Mouse (Mus musculus) ovary, postnatal 36 days (tissue): Measurements from ENCODE around the gene Ap1m1.
A peak's percentile ranks its signal among the peaks of the same experiment; 100 is the strongest.

Experiments used
- DNase-seq: peaks from one replicate; pipeline ENCODE4 v3.0.0; 2022; ENCODE audit warnings: low spot score, mixed read lengths

Gene Ap1m1

DNA sequence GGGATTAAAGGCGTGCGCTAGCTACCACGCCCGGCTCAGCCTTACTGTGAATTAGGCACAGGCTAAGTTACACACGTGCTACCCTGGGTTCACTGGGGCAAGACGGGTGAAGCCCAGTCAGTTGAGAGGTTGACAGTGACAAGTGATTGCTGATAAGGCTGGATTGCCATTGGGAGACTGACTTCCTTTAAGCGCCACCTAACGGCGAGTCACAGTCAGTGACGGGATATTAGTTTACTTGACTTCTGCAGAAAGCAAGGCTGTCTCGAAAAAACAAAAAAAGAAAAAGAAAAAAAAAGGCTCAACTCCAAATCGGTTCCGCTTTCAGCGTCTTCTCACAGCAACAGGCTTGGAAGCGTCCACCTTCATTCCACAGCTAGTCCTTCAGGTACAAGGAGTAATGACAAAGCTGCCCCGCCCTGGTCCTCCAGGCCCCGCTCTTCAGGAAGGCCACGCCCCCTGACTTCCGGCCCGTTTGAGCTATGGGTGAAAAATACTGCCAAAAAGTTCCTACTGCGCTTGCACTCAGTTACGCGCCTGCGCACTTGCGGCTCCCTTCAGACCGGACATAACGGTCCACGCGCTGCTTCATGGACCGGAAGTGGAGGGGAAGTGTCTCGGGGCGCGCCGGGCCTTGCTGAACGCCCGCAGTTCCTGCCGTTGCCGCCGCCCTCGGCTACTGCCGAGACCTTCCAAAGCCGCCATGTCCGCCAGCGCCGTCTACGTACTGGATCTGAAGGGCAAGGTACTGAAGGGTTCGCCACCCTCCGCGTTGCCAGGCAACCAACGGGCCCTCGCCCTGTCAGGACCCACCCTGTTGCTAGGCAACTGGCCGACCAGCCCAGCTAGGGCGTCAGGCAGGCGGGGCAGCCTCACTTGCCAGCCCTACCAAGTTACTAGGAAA is at the start of gene Ap1m1:
Gene Ap1m1 (plus strand): TSS at position 520 of the 904 bp plus-strand sequence.
- peak; percentile 96 for DNase-seq

DNA sequence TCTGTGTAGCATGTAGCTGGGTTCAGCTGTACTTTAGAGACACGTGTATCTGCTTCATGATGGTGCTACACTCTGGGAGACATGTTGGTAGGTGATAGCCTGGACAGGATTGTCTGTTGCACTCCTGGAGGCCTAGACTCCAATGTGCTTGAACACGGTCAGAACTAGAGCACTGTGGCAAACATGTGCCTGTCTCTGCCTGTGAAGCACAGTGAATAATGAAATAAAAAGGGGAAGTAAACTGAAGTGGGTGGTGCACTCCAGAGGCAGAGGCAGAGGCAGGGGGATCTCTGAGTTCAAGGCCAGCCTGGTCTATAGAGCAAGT is 49.6 kb upstream of the Ap1m1 start:
- no peak for DNase-seq

DNA sequence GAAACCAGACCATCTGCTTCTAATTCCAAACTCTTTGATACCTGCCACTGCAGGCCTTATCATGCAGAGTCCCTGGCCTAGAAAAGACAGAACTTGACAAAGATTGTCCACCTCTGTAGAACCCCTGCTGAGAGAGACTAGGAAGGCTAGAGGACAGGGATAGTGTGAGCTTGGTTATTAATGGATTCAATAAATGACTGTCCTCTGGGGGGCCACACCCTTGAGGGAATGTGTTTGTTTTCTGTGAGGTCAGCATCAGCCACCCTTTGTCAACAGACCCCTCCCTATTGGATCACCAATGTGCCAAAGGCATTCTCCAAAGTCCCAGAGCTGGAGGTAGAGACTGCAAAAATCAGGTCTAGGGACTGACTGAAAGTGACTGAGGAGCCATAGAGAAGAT is 47.8 kb upstream of the Ap1m1 start:
- no peak for DNase-seq

DNA sequence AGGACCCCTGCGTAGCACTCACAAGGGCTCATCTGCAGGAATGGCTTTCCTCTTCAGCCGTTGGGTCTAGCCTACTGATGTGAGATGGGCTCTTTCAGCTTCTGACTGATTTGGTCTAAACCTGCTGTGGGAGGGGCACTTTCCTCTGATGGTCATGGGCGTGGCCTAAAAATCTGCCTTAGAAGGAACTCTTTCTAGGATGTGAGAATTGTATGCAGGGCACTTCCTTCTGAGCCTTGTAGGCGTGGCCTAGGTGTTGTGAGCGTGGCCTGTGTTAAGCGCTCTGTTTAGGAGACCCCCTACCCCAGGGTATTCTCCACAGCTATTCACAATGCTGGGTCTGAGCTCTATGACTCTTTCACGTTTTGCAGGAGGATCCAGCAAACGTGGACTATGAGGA is 41.8 kb upstream of the Ap1m1 start:
- DNase-seq: no peak

DNA sequence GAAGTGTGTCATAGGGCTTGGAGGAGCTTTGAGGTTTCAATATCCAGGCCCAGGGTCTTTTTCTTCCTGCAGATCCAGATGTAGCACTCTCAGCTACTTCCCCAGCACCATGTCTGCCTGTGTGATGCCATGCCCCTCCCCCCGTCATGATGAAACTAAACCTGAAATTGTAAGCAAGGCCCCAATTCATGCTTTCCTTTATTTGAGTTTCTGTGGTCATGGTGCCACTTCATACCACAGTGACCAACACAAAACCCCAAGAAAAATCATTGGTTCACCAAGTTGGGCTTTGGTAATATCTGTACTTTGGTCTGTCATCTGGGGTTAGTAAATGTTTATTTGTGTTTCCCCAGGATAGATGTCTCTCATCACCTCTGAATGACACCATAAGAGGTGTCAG is 31.2 kb upstream of the Ap1m1 start:
- no peak for DNase-seq

DNA sequence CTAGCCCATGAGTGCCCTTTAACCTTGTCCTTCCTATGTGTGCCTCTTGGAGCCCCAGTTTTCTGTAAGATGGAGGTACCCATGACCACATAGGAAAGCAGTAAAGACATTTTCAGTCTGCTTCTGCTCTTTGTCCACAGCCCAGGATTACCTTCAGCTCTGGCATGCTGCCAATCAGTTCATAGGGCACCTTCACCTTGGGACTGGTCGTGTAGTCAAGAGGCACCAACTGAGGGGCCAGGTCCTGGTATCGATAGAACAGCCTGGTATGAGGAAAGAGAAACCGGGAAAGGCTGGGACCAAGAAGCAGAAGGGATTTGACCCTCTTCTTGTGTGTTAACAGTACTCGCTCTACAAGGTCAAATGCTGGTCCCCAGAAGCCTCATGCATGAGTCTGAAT is 29.6 kb upstream of the Ap1m1 start:
- DNase-seq: no peak

DNA sequence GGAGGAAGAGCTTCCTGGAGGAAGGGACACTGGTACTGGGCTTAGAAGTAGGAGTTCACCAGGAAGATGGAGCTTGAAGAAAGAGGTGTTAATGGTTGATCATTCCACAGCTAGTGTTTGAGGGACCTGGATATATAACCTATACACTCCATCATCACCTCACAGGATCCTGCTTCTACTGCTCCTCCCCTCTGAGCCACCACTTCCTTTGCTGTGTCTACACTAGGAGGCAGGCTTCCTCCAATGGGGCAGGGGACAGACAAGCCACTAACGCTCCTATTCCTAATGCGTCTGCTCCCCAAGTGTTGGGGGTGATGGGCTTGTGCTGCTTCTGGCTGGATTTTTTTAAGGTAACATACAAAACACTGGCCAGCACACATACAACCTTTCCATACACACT is 29.1 kb upstream of the Ap1m1 start:
- no peak for DNase-seq

DNA sequence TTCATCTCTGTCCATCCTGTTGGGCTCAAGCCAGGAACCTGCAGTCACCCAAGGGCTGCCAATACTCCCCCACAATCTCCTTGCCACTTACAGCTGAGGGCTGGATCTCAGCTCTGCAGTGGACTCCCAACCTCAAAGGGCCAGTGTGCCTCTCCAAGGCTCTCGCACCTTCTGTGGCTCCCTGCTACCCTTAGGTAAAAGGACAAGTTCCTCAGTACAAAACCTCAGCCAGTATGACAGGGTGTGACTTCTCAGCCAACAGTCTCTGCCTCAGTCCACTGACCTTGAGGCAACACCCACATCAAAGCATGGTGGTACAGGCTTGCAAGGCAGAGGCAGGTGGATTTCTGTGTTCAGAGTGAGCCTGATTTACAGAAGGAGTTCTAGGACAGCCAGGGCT is 28.0 kb upstream of the Ap1m1 start:
- no peak for DNase-seq

DNA sequence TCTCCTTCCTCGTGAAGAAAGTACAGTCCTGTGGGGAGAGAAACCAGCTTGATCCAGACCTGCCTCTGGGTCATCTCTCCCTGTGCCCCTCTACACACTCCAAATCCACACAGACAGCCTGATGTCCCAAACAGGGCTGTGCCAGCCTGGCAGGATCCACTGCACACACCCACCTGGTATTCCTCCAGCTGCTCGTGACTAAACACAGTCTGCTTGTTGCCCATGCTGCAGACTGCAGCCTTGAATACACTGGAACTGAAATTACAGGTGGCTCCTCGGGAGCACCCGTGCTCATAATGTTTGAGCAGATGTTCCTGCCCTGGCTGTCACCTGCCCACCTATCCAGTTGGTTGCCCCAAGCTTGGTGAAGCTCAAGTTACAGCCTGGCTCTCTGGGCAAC is 27.1 kb upstream of the Ap1m1 start, which contains the start of gene Cib3:
Gene Cib3 (minus strand): TSS at position 87 of the 400 bp plus-strand sequence.
- no peak for DNase-seq

DNA sequence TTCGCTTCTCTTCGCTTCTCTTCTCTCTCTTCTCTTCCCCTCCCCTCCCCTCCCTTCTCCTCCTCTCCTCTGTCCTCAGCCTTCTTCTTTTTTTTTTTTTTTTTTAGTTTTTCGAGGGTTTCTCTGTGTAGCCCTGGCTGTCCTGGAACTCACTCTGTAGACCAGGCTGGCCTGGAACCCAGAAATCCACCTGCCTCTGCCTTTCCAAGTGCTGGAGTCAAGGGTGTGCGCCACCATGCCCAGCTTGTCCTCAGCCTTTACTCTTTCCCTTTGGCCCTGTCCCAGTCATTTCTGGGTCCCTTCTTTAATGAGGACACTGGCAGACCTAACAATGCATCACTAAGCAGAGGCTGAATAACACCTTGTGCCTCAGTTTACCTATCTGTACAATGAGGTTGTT is 26.3 kb upstream of the Ap1m1 start, which contains the start of gene Gm11034:
Gene Gm11034 (minus strand): TSS at position 101 of the 400 bp plus-strand sequence.
- no peak for DNase-seq

DNA sequence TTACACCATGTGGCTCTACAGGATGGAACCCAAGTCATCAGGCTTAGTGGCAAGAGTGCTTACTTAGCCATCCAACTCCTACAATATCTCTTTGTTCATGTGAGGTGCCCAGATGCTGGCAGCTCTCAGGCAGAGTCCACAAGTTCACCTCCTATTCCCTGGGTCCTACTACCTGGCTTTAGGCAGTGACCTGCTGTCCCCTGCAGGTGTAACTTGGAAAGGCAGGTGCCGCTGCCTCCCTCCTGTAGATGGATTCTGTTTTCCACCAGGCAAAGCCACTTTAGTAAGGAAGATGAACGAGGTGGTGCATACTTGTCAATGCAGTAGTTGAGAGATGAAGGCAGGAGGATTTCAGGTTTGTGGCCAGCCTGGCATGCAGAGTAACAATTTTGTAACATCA is 24.8 kb upstream of the Ap1m1 start:
- DNase-seq: no peak

DNA sequence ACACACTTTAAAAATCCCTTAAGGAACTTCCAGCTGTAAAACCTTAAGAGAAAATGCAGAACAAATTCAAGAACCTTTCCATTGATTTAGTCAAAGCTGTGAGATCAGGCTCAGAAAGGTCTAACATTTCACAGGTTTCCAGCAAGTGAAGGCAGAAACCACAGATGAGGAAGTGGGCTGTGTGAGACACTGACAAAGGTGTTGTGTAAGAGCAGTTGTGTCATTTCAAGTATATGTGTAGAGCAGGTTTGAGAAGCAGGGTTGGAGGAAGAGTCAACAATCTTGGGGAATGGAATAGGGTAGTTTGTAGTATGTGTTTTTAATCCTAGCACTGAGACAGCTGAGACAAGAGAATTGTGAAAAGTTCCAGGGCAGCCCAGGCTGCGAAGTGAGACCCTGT is 23.9 kb upstream of the Ap1m1 start:
- DNase-seq: no peak

DNA sequence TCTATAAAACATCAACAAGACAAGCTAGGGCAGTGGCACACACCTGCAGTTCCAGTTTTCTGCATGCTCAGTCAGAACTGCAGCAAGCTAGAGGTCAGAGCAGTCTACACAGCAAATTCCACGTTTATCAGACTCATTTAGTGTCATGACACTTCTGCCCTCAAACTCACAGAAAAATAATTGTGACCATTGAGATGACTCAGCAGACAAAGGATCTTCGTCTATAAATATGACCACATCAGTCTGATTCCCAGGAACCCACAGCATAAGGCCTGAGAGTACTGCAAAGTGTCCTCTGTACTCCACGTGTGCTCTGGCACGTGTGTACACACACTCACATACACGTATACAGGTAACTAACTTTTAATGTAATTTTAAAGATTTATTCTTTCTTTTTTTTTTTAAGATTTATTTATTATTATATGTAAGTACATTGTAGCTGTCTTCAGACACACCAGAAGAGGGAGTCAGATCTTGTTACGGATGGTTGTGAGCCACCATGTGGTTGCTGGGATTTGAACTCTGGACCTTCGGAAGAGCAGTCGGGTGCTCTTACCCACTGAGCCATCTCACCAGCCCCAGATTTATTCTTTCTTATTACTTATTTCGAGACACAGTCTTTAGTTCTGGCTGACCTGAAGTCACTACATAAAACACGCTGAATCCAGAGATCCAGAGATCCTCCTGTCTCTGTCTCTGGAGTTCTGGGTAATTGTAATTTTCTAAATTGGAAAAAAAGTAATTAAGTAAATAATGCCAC is 20.9 kb upstream of the Ap1m1 start:
- no peak for DNase-seq

DNA sequence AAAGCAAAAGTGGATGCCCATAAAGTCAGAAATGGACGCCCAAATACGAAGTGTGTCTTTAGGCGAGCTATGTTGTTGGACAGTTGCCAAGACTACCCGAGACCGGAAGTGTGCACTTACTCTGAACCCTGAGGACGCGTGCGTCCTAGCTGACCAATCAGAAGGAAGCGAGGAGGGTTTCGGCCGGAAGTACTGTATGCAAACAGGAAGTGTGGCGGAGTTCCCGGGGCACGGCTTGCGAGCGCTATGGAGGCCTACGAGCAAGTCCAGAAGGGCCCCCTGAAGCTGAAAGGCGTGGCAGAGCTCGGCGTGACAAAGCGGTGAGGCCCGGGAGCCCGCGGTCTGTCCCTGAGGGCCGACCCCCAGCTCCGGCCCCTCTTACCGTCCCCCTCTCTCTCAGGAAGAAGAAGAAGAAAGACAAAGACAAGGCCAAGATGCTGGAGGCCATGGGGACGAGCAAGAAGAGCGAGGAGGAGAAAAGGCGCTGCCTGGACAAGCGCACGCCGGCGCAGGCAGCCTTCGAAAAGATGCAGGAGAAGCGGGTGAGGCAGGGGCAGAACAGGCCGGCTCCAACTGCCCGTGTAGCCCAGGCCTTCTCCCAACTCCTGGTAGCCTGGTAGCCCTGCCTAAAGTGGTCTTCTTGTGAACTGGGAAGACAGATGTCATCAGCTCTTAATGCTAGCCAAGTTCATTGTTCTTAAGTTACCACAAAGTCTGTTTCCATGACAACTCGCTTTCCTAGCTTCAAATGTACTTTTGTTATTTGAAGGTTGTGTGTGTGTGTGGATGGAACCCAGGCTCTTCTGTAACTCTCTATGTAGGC is 20.1 kb upstream of the Ap1m1 start, which contains the start of gene Fam32a:
Gene Fam32a (plus strand): TSS at position 190 of the 823 bp plus-strand sequence.
- DNase-seq: peak; percentile 80

DNA sequence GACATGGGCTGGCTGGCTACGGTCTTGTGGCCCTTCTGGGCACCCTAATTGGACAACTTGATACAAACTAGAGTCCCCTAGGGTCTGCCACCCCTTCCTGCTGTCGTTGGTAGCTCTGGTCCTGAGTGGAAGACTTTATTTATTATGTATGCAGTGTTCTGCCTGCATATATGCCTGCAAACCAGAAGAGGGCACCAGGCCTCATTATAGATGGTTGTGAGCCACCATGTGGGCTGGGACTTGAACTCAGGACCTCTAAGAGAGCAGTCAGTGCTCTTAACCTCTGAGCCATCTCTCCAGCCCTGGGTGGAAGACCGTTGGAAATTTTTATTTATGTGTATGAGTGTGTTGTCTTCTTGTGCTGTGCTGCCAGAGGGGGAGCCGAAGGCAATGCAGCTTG is 19.1 kb upstream of the Ap1m1 start:
- no peak for DNase-seq

DNA sequence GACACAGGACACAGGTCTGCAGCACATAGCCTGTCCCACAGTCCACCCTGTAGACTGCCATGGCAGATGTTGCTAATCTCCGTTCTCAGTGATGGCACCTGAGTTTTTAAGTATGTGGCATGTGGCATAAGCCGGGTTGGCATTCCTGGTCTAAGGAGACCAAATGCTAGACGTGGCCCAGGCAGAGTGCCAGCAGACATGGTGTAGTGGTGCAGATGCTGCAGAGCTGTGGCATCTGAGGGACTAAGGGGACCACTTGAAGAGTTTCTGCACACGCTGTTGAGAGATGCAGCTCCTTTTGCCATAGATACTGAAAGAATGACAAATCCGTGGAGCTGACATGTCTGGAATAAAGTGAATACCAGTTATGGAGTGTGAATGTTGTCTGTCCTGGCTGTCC is 17.2 kb upstream of the Ap1m1 start:
- DNase-seq: no peak

DNA sequence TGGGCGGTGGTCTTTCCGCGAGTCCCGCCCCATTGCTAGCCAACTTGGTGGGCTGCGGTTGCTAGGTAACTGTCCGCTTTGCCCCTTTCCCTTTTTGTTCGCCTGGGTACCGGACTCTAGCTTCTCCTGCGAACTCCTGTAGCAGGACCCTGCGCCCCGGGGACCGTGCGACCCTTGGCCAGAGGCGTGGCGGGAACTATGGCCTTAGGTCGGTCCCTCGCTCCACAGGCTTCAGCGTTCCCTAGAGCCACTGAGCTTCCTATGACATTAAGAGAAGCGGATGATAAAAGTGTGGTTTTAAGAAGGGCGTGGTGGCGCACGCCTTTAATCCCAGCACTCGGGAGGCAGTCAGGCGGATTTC is 565 bp downstream of the Ap1m1 start:
- no peak for DNase-seq

DNA sequence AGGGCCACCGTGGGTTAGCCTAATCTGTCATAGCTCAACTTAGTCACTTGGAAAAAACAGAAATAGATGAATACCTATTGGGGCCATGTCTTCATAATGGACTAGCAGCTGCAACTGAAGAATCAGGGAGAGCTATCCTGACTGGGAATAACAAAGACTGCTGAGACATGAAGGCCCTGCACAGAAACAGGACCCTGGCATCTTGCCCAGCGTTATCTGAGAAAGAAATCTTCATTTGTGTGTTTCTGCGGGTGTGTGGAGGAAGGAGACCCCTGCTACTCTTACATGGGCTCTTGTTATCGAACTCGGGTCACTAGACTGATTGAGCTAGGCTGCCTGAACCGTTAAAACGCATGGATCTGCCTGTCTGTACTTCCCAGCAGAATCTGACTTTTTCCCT is 1.1 kb downstream of the Ap1m1 start:
- DNase-seq: no peak

DNA sequence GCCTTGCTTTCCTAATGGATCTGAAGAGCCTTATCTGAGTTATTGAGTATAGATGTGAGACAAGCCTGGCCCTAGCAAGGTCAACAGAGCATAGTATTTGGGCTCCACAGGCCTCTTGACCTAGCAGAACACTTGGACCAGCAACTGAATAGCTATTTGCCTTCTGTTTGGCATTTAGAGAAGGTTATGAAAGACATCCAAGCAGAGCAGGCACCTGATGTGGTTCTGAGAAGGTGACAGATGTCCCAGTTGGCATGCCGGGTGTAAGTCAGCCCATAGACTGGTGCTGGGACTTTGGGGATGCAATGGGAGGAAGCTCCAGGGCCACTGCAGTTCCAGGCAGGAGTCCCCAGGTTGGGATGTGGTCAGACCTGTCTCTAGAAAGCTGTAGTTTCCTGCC is 2.4 kb downstream of the Ap1m1 start:
- no peak for DNase-seq

DNA sequence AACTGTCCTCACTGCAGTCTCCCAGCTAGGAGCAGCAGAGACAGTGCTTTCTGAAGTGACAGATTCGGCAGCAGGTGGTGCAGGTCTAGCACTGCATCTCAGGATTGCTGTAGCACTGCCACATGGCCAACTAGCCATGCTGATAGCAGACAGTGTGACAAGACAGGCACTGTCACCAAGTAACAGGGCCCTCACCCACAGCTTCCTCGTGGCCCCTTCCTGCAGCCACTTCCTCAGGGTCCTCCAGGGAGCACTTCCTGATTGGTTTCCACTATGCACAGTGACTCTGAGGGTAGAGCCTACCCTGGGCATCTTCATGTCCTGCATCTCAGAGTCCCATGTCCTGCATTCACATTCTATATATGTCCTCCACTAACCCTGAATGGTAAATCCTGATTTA is 4.8 kb downstream of the Ap1m1 start:
- DNase-seq: no peak

DNA sequence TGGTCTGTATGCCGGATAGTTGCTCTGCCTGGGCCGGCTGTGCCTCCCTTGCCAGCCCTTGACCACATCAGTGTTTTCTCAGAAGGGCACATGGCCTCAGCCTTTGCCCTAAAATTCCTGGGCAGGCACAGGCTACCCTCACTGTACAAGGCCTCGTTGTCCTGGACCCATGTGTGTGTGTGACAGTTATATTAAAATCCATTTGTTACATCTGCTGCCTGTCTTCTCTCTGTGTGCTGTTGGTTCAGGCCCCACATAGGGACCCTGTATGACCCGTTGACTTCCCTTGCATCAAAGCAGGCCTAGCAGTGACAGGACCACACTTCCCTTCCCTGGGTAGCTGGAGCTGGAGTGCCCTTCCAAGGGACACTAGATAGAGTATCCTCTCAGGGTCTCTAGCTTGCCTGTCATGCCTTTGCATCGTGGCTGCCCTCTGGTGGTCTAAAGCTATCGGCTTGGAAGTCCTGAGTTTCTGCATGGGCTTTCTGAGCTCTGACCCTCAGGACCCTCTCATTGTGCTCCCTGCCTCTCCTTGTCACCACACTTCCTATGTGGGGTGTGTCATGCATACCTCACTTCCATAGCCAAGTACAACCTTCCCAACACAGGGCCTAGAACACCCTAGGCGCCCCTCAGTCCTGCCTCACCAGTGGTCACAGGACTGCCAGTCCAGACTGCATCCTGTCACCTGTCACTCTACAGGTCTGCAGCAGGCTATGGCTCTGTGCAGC is 17.5 kb downstream of the Ap1m1 start:
- peak; percentile 36 for DNase-seq

DNA sequence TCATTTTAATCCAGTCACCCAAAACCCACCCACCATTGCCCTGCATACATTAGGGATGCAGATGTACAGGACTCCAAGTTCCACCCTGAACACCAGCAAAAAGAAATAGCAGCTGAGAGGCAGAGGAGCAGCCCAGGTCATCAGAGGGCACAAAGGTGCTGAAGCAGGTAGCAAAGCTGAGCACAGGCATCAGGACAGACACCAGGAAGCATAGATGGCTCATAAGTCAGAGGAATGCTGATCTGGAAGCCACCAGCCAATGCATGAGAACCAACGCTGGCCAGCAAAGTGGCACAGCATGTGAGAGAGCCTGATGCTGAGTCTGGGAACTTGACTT is 18.1 kb downstream of the Ap1m1 start:
- DNase-seq: no peak
